Mouse (Mus musculus) frontal cortex, adult (tissue): ENCODE measurements around the gene Crisp2.
"Not testable (repeated sequence)": the region's sequence is repeated elsewhere in the genome, so short reads cannot be mapped to it uniquely, and the experiment has no call there.

Experiments
- ATAC-seq: cut with Nextera tagmentation; 2 replicates; pipeline ENCODE4 v1.9.2; 2017; ENCODE audit warnings: mild to moderate bottlenecking, moderate library complexity, mixed read lengths; ENCODE audit not compliant: low TSS enrichment

The Crisp2 gene

DNA sequence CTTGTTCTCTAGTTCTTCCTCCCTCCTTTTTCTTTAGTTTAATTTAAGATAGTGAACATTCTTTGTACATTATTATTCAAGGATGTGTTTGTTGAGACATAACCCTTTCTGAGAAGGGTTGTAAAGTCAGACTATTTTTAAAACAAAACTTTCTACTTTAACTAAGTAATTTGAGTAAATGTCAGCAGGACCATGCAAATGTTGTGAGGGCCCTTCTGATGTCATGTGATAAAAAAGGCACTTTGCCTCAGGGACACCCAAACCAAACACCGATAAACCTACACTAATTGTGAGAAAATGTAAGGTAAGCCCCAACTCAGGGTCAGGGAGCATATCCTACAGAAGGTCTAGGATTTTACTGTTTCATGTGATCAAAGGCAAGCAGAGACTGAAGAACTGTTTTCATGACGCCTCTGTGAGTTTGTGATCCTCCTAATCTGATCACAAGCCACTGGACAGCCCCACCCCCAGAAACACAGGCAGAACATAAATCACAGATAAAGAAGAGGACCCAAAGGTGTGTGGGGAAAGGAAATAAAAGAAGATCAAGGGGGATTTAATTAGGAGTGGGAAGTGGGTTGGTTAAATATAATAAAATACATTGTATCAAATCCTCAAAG, at the start of gene Crisp2:
Gene Crisp2 (minus strand): TSS at position 51 of the 620 bp plus-strand sequence.
- ATAC-seq, result no peak

DNA sequence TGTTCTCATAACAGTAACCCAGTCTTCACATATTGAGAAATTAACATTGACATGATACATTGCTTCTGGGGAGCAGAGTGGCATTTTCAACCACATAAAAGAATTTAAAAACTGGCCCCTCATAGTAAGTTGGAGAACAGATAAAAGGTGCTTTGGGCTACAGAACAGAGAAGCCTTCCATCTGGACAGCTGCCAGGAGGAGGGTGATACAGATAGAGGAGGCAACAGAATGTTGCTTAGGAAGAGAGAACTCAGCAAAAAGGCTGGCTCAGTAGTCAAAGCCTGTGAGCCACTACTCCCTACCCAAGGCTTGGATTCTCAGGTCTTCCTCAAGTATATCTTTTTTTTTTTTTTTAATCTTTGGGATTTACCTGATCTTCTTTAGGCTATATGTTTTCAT, 48.3 kb upstream of the Crisp2 start:
- no peak for ATAC-seq

DNA sequence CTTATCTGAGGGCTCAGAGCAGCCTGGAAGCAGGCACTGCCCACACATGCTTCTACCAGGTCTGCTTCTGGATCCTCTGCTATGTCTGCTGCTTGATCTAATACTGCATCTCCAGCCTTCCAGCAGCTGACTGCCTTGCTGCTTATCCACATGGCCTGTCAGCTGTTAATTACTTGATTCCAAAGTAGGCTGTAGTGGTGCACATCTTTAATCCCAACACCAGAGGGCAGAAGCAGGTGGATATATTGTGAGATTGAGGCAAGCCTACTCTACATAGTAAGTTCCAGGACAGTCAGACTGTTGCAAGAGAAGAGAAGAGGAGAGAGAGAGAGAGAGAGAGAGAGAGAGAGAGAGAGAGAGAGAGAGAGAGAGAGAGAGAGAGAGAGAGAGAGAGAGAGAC, 30.5 kb upstream of the Crisp2 start:
- ATAC-seq, result peak; percentile 41; the same call in 1 of the 2 replicates

DNA sequence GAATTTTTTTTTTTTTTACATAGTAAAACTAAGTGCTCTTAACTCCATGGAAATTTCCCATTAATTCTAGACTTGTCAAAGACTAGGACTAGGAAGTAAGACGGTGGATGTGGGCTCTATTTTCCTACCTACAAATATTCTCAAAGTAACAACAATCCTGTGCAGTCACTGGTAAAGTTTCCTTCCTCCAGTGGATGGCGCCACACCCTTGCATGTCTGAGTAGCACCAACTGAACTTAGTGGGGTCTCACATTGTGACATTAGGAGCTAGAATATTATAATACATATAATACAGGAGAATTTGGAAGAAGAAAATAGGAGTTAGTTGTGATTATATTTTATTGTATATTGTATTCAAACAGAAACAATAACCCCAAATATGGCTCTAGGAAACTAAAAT, 25.1 kb upstream of the Crisp2 start:
- no peak for ATAC-seq

DNA sequence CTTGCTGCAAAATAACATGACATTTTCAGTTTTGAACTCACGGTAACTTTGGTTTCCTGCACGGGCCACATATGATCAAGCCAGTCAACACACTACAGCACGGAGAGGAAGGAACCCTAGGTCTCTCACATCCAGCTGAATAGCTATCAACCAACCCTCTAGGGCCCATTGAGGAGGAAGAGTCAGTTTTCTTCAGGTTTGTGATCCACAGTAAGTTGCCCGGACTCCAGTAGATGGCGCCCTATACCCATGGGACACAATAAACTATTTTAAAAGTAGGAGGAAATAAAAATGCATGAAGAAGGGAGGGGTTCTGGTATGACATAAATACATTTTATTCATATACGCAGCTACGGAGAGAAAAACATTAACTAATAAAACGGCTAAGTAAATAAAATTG, 17.7 kb upstream of the Crisp2 start:
- no peak for ATAC-seq

DNA sequence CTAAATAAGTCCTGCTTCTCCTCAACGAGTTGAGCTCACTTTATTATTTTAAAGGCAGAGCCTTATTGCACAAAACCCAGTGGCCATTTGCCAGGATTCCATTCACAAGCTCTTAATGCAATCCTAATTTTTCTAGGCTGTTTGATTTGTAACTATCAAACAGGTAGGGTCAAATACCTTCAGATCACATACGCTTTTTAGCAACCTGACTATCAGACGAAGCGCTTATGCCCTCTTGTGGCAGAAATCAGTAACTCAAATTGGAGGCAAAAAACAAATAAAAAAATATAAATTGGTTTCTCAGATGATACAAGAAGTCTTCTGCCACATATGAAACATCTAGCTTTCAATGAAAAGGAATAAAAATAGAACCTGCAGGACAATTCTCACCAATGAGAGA, 17.0 kb upstream of the Crisp2 start:
- no peak for ATAC-seq

DNA sequence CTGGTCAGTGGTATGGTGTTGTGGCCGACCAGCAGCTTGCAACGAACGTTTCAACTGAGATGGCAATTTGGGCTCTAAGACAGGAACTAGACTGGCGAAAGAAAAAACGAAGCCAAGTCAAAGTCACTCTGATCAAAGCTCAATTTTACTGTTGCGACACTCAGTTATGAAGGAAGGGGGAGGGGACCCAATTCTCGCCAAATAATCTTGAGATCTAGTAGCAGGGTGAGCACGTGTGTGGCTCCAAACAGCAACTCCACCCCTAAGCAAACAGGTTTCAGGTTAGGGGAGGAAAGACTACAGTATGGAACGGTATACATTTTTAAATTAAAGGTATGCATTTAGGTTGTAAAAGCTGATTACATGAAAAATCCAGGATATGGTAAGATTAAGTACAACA, 14.7 kb upstream of the Crisp2 start:
- no peak for ATAC-seq

DNA sequence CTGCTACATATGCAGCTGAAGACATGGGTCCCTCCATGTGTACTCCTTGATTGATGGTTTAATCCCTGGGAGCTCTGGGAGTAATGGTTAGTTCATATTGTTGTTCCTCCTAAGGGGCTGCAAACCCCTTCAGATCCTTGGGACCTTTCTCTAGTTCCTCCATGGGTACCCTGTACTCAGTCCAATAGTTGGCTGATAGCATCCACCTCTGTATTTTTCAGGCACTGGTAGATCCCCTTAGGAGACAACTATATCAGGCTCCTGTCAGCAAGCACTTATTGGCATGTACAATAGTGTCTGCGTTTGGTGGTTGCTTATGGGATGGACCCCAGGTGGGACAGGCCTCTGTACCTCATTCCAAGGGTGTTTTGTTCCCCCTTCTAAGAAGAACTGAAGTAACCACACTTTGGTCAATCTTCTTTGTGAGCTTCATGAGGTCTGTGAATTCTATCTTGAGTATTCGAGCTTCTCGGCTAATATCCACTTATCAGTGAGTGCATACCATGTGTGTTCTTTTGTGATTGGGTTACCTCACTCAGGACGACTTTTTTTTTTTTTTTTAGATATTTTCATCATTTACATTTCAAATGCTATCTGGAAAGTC, 10.6 kb upstream of the Crisp2 start:
- no peak for ATAC-seq

DNA sequence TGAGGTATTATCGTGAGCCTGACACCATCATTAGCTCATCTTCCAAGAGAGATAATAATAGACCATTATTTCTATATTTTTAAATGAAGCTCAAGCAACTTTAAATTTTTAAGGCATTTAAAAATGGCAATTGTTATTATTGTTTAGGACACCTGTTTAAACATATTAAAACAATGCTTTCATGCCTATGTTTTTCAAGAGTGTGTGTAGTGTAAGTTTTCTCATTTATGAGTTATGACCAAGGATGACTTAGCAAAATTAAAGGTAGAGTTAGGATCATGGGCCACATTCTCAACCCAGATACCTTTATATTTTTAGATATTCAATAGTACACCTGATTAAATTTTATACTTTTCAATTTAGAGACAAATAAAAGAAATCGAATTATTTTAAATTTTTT, 5.5 kb upstream of the Crisp2 start:
- no peak for ATAC-seq

DNA sequence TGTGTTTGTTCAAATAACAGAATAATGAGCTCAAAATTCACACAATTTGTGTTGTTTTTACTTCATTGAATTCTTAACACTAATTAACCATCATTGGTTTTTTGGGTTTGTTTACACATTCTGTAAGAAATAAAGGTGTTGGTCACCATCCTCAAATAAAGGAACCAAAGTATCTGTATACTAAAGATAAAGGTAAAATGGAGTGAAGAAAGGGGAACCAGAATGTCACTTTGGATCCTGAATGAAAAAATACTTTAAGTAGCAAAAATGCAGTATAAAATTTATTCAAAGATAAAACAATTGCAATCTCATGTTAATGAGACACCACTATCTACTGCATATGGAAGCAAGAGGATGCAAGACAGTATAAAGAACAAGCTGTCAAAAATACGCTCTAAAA, 4.8 kb upstream of the Crisp2 start:
- no peak for ATAC-seq

DNA sequence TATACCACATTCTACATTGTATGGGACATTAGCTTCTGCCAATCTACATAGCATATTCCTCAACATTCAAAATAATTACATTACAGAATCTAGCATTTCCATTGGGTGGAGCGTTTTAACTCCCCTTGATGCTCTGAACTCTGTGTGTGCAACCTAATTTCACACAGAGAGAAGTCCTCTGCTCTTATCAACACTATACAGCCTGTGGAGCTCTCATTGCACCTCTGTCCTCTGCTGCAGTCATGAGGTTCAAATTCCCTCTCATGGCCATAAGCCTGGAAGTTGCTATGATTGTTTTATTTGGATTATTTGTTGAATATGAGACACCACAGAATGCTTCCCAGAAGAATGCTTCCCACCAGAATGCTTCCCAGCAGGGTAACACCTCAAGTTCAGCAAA, 4.1 kb upstream of the Crisp2 start, which contains the start of gene Rhag:
Gene Rhag (plus strand): TSS at position 193 of the 400 bp plus-strand sequence.
- no peak for ATAC-seq

DNA sequence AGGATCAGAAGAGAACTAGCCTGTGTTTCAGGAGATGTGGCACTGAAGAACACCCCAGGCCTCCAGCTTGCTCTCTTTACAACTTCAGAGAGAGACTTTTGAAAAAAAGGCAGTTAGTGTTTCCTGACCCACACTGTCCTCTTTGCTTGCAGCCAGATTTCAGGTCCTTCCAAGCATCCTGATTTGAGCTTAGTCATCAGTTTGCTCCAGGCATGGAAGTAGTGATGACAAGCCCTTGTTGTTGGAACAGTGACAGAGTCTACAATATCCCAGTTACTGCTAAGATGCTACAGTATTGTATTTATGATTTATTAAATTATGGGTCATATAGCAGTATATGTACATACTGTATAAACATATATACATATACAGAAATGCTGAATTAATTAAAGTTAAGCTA, 1.3 kb upstream of the Crisp2 start:
- no peak for ATAC-seq

DNA sequence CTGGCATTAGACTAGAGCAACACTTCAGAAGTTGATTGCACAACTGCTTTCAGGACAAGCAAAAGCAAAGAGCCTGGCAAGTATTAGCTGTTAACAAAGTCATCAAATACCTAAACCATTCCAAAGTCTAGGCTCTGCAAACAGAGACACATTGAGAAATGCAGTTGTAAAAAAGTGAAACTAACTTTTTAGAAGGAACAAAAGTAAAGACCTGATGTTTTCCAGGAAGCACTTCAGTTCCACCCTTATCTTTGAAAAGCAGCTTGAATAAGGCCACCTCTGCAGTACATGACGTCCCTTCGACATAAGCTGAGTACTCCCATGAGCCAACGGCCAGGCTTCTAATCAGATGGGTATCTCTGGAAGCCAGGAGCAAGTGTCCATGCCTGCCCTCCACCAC, 253 bp downstream of the Crisp2 start:
- ATAC-seq, result no peak

DNA sequence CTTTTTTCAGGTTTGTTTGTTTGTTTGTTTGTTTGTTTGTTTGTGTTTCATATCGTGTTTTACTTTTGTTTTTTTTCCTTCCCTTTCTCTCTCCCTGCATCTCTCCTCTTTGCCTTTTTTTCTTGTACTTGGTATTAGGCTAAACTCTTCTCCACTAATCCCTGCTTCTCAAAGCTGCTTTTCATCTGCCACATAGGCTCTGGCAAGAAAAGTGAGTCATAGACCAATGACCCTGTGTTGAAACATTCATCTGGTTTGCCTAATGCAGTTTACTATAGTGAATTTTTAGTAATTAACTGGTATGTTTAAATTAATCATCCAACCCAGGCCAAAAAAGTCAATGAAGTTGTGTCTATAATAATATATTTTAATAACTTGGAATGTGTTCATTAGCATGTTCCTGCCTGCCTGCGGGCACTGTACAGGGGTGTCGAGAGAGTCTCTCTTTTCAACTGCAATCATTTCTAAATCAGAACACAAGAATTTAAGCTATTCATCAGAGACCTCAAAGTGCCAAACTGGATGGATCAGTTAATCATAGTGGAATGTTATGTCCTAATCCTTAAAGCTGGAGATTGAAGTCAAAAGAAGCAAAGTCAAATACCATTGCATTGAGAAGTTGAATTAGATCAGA, 4.0 kb downstream of the Crisp2 start:
- no peak for ATAC-seq

DNA sequence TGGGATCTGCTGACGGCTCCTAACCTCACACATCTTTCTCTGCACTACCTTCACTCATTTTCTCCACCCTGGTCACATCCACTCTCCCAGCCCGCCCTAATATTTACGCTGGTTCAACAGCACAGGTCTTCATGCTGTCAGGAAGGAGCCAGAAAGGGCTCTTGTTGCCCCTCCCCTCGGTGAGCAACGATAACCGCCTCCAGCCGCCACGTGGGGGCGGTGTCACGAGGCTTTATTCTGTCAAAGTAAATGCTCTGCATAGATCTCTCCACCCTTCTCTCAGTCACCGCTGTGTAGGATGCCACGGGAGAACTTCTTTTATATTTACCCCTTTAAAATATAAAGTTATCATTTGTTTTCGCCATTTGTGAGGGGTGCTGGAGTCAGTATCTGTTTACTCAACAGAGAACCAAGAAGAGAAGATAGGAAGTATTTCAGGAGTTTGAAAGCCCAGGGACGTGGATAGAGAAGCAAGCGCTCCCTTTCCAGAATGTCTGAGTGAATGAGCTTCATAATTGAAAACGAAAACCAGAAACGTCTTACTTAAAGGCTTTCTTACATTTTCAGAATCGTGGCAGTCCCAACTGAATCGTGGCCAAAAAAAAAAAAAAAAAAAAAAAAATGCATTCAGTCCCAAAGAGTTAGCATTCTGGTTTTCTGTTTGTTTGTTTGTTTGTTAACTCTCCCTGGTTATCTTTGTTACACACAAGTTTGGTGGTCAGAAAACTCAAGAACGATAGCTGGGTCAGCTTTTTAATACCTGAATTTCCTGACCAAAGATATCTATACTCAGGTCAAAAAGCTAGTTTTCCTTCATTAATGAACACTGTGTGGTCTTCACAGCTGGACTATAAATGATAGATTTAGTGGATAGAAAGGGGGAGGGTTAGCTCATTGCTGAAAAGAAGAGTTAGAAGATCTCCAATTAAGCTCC, 12.6 kb downstream of the Crisp2 start:
- peak; percentile 38; the same call in 1 of the 2 replicates for ATAC-seq

DNA sequence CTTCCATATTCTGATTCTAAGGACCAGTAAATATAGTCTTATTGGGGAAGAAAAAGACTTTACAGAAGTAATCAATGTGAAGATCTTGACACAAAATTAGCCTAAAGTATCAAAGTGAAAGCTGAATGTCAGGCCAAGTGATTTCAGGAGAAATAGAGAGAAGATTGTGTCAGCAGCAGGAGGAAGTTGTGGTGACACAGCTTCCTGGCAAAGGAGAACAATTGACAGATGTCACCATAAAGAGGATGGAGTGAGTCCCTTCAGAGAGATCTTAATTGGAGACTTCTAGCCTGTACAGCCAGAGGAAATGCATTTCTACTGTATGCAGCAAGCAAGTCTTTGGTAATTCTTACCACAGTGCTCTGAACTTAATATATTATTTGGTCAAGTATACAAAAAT, 16.9 kb downstream of the Crisp2 start:
- no peak for ATAC-seq

DNA sequence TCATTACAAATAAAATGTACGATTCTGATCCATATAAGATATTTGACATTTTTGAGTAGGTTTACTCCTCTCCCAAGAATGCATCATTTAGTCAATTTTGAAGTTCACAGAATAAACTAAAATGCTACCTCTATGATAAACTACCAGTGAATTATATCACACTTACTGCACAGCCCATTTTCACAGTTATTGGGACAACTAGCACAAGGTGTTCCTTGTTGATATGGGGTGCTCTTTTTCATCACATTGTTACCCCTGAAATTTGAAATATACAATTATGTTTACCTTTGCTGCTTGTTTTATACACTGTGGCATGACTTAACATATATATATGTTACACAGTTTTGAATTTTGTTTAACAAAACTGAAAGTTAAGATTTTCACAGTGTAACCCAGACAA, 39.7 kb downstream of the Crisp2 start:
- ATAC-seq, result no peak

DNA sequence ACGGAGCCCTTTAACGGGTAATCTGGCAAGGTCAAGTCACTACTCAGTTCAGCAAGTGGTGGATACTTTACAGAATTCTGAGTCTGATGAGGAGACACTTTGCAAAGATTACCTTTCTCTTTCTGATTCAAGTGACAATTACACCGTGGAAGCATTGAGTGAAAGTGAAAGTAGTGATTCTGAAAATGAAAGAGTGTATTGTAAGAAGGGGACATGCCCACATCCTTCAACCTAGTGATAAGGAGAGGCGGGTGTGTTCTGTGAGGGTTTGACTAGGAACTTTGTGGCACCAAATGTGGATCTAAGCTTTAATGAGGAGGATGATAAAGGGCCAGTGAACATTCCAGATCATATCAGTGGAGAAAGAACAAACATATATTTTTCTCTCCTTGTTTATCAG, 43.1 kb downstream of the Crisp2 start:
- ATAC-seq, result no peak

DNA sequence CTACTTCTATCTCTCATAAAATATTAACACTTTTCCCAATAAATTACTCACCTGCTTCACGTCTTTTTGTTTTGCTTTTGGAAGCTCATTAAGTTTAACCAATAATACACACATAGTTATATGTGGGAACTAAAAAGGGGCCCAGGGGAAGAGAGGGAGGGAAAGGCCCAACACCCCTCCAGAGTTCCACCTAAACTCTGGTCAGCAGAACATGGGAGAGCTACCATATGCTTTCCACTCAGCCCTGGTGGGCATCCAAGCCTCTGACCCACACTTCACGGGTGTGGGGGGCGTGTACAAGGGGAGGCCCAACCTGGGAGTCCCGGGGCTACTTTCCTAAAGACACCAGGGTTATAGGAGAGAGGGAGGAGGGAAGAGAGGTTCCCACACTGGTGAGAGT, 75.1 kb downstream of the Crisp2 start:
- no peak for ATAC-seq

DNA sequence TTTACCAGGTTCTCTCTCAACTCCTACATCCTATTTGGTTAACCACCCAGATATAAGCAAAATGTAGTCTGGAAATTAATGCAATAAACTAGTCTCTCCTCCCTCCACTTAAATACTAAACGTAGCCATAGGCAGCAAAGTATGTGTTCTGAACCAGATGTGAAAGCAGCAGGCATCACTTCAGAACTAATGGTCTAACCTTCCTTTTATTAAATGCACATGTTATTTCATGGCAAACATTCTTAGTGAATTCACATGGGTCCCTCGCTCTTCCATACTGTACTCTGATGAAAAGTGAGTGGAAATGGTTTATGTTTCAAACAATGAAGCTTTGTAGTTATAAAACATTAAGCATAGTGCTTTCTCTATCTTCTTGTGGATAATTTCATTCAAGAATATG, 75.5 kb downstream of the Crisp2 start:
- no peak for ATAC-seq

DNA sequence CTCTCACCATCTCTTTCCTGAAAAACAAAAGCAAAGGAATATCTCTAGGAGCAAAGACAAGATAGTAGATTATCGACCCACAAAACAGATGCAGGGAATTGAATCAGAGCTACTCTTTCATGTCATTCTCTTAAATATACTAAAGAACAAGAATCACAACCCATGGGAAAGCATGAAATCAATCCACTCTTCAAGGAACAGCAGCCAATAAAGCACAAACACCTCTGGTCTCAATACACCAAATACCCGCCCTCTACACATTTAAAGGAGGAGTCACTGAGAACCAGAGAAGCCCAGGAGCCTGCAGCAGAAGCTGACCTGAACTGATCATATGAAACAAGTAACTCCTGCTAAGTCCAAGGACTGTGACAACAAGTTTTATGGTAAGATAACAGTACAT, 80.0 kb downstream of the Crisp2 start, which contains the start of gene Esp1:
Gene Esp1 (plus strand): TSS at position 301 of the 400 bp plus-strand sequence.
- no peak for ATAC-seq

DNA sequence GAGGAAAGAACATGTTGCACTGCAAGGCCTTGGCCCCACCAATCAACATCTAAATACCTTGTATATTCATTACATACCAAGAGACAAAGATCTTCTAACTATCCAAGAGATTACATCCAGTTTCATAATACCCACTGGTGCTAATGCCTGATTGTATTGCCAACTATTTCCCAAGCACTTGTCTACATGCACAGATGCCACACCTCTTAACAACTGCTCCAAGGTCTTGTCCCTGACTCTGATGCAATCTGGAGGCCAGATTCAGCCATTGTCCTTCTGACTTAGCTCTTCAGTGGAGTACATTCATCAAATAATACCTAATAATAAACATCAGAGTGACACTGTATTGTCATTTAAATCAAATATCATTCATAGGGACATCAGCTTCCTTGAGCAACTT, 89.7 kb downstream of the Crisp2 start:
- not testable (repeated sequence) for ATAC-seq
